23 mouse cellular contexts compared by ENCODE assay signal in the genomic region with DNA sequence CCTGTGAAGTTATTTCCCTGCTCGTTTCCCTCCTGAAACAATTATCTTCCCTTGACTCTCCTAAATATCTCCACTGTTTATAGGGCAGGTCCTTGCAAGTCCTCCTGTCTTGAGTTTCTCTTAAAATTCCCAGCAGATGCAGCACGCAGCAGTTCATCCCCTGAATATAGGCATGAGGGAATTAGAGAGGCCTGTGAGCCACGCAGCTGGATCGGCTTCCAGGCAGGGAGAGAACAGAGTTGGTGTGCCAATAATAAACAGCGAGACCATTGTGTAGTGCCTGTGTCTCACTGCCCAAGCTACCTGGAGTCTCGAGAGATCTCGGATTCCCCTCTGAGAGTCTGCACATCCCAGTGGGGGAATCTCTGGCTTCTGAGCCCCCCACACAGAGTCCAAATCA. TPM values are rescaled to one million over a fixed set of nuclear protein-coding genes. Genes with fewer than 3 reads are reported as not detected.
A peak's percentile ranks its signal among the peaks of the same experiment; 100 is the strongest.
DNase-seq lines count a peak whose midpoint lies in the region; ATAC-seq and TF ChIP-seq lines count a peak whose summit lies in the region.
"Had no signal": no experiment of that assay in that cellular context is flagged by ENCODE, and none has a peak within 500 bp of the region (broad histone marks: within the 10 kb centered on the region; RNA-seq: fewer than 3 reads in every experiment).

No protein-coding gene starts in this region.

- no peaks in the 10 kb centered on the region; the same call in 1 of the 2 replicates for H3K4me1 ChIP-seq in forebrain, postnatal 0 days (ENCODE audit: insufficient read depth)
- peaks cover 27% of the 10 kb centered on the region for H3K4me1 ChIP-seq in forebrain, embryonic 12.5 days
- peaks cover 35 to 53% of the 10 kb centered on the region in 2 experiments for H3K4me1 ChIP-seq in heart, embryonic 14.5 days (ENCODE audit: control insufficient read depth in 2 of 2, insufficient read depth in 2 of 2, low read length in 2 of 2)
- H3K4me1 ChIP-seq in embryonic facial prominence, embryonic 10.5 days = peaks cover 34% of the 10 kb centered on the region
- H3K4me1 ChIP-seq in limb, embryonic 14.5 days (ENCODE audit: control insufficient read depth, insufficient read depth, low read length) = peaks cover 51% of the 10 kb centered on the region
- peaks cover 3% of the 10 kb centered on the region; the same call in 1 of the 2 replicates for H3K4me1 ChIP-seq in lung, postnatal 0 days (ENCODE audit: insufficient read depth, low read depth, low read length)

- H3K9ac ChIP-seq in forebrain, postnatal 0 days = no peak overlapping the region
- H3K9ac ChIP-seq in forebrain, embryonic 12.5 days = no peak overlapping the region
- H3K9ac ChIP-seq in heart, embryonic 14.5 days (ENCODE audit: low read length) = peak overlapping the region; percentile 32; the same call in 1 of the 2 replicates
- no peak overlapping the region for H3K9ac ChIP-seq in limb, embryonic 14.5 days (ENCODE audit: low read depth, low read length, severe bottlenecking)
- H3K9ac ChIP-seq in lung, postnatal 0 days (replicated peaks; ENCODE audit: low read depth) = no peak overlapping the region
- H3K9ac ChIP-seq: forebrain, embryonic 13.5 days; liver, embryonic 14.5 days; lung, embryonic 15.5 days had no signal

- H3K27me3 ChIP-seq in forebrain, postnatal 0 days (ENCODE audit: insufficient read depth, low read length) = no peaks in the 10 kb centered on the region
- peaks cover 28% of the 10 kb centered on the region for H3K27me3 ChIP-seq in forebrain, embryonic 12.5 days
- H3K27me3 ChIP-seq in heart, embryonic 14.5 days (ENCODE audit: control insufficient read depth, insufficient read depth, low read length) = no peaks in the 10 kb centered on the region
- H3K27me3 ChIP-seq in embryonic facial prominence, embryonic 10.5 days (replicated peaks; ENCODE audit: low read depth, poor library complexity, severe bottlenecking) = no peaks in the 10 kb centered on the region
- no peaks in the 10 kb centered on the region for H3K27me3 ChIP-seq in limb, embryonic 14.5 days (ENCODE audit: control insufficient read depth, insufficient read depth, low read length)
- H3K27me3 ChIP-seq in lung, postnatal 0 days (replicated peaks; ENCODE audit: insufficient read depth, low read length) = no peaks in the 10 kb centered on the region
- H3K27me3 ChIP-seq: lung, embryonic 15.5 days had no signal

- TF ChIP-seq CTCF in forebrain, postnatal 0 days (IDR thresholded peaks at IDR 0.05; ENCODE audit: low read depth) = no peak
- no peak for TF ChIP-seq CTCF in lung, postnatal 0 days (IDR thresholded peaks at IDR 0.05)

- TF ChIP-seq POLR2A in limb, embryonic 14.5 days (IDR thresholded peaks at IDR 0.05; ENCODE audit: borderline replicate concordance, extremely low read depth, insufficient read depth, insufficient read length) = no peak

- intact Hi-C loops in heart, postnatal 14 days (cut with DNase I) = no loop called here

- DNase-seq in forebrain, postnatal 0 days = no peak
- DNase-seq in heart, postnatal 14 days = no peak
- DNase-seq in embryonic facial prominence, embryonic 10.5 days (ENCODE audit: low spot score) = peak; percentile 16
- DNase-seq in limb, embryonic 14.5 days (ENCODE audit: low spot score) = no peak
- DNase-seq in lung, postnatal 0 days (ENCODE audit: low spot score) = no peak
- no peak for DNase-seq in cerebellum, postnatal 4 days (ENCODE audit: low spot score in 2 of 2)
- DNase-seq: adrenal gland, adult 2 months; cerebellum, adult 9-11 months; gastrocnemius, postnatal 36 days; kidney, adult 2 months; kidney, postnatal 10 days; right cerebral cortex, adult 18-20 months; thymus, postnatal 14 days had no signal

- WGBS in forebrain, postnatal 0 days = 46% methylated on average over 7 of the region's 7 CpGs
- WGBS in forebrain, embryonic 12.5 days = 65% methylated on average over 7 of the region's 7 CpGs
- 50% methylated on average over 7 of the region's 7 CpGs for WGBS in heart, embryonic 14.5 days
- WGBS in embryonic facial prominence, embryonic 10.5 days = 50% methylated on average over 7 of the region's 7 CpGs
- 15% methylated on average over 7 of the region's 7 CpGs for WGBS in limb, embryonic 14.5 days
- WGBS in lung, postnatal 0 days = 69% methylated on average over 7 of the region's 7 CpGs

- no peak overlapping the region for H3K4me2 ChIP-seq in forebrain, postnatal 0 days (ENCODE audit: low read depth)
- no peak overlapping the region for H3K4me2 ChIP-seq in forebrain, embryonic 12.5 days
- no peak overlapping the region for H3K4me2 ChIP-seq in heart, embryonic 14.5 days (ENCODE audit: low read length)
- no peak overlapping the region for H3K4me2 ChIP-seq in limb, embryonic 14.5 days (replicated peaks; ENCODE audit: low read depth, low read length, severe bottlenecking)
- no peak overlapping the region for H3K4me2 ChIP-seq in lung, postnatal 0 days (replicated peaks; ENCODE audit: low read depth, low read length)
- H3K4me2 ChIP-seq: forebrain, embryonic 13.5 days; lung, embryonic 15.5 days had no signal

- no peak; the same call in 1 of the 2 replicates for ATAC-seq in forebrain, postnatal 0 days
- no peak for ATAC-seq in forebrain, embryonic 12.5 days (ENCODE audit: low FRiP score)
- no peak for ATAC-seq in heart, embryonic 14.5 days (ENCODE audit: insufficient number of reproducible peaks, insufficient read depth, low FRiP score, low read depth)
- ATAC-seq in limb, embryonic 14.5 days (ENCODE audit: low FRiP score, low read depth) = peak; percentile 67
- ATAC-seq in lung, postnatal 0 days = no peak
- ATAC-seq: forebrain, embryonic 13.5 days; inflammation-experienced regulatory T-cells, adult 6 months had no signal

- TF ChIP-seq EP300 in lung, postnatal 0 days (IDR thresholded peaks at IDR 0.05) = no peak

- H3K4me3 ChIP-seq in forebrain, postnatal 0 days (ENCODE audit: low read depth, low read length) = no peak overlapping the region
- no peak overlapping the region for H3K4me3 ChIP-seq in forebrain, embryonic 12.5 days (replicated peaks)
- H3K4me3 ChIP-seq in heart, embryonic 14.5 days (ENCODE audit: control insufficient read depth in 1 of 2, insufficient read depth in 1 of 2, low read depth in 1 of 2, low read length in 2 of 2) = no peak overlapping the region
- H3K4me3 ChIP-seq in embryonic facial prominence, embryonic 10.5 days = no peak overlapping the region
- no peak overlapping the region for H3K4me3 ChIP-seq in limb, embryonic 14.5 days (replicated peaks; ENCODE audit: low read length)
- H3K4me3 ChIP-seq in lung, postnatal 0 days (ENCODE audit: low read depth, low read length) = no peak overlapping the region
- H3K4me3 ChIP-seq: forebrain, embryonic 13.5 days; hindbrain, embryonic 10.5 days; layer of hippocampus, adult 2 months; lung, embryonic 15.5 days; midbrain, embryonic 10.5 days had no signal

- H3K9me3 ChIP-seq in forebrain, postnatal 0 days (ENCODE audit: low read length) = no peaks in the 10 kb centered on the region
- no peaks in the 10 kb centered on the region for H3K9me3 ChIP-seq in forebrain, embryonic 12.5 days
- no peaks in the 10 kb centered on the region for H3K9me3 ChIP-seq in heart, embryonic 14.5 days (ENCODE audit: control insufficient read depth, low read length)
- no peaks in the 10 kb centered on the region for H3K9me3 ChIP-seq in embryonic facial prominence, embryonic 10.5 days
- H3K9me3 ChIP-seq in limb, embryonic 14.5 days (ENCODE audit: control insufficient read depth, low read length) = no peaks in the 10 kb centered on the region
- no peaks in the 10 kb centered on the region for H3K9me3 ChIP-seq in lung, postnatal 0 days (ENCODE audit: low read length)
- H3K9me3 ChIP-seq: forebrain, embryonic 13.5 days; hindbrain, embryonic 10.5 days; lung, embryonic 15.5 days; midbrain, embryonic 10.5 days had no signal

- H3K36me3 ChIP-seq in forebrain, postnatal 0 days (ENCODE audit: insufficient read depth) = no peaks in the 10 kb centered on the region
- H3K36me3 ChIP-seq in forebrain, embryonic 12.5 days (replicated peaks) = no peaks in the 10 kb centered on the region
- H3K36me3 ChIP-seq in heart, embryonic 14.5 days (ENCODE audit: control insufficient read depth, insufficient read depth, low read length) = no peaks in the 10 kb centered on the region
- no peaks in the 10 kb centered on the region for H3K36me3 ChIP-seq in embryonic facial prominence, embryonic 10.5 days (replicated peaks)
- H3K36me3 ChIP-seq in limb, embryonic 14.5 days (ENCODE audit: control insufficient read depth, insufficient read depth, low read length) = no peaks in the 10 kb centered on the region
- no peaks in the 10 kb centered on the region for H3K36me3 ChIP-seq in lung, postnatal 0 days (ENCODE audit: insufficient read depth, low read length)
- H3K36me3 ChIP-seq: hindbrain, embryonic 10.5 days; lung, embryonic 15.5 days; midbrain, embryonic 10.5 days had no signal

- H3K27ac ChIP-seq in forebrain, postnatal 0 days (ENCODE audit: low read depth, low read length) = 0 out of 2 replicates have a peak overlapping the region, but pooled peaks have one; percentile 9
- H3K27ac ChIP-seq in forebrain, embryonic 12.5 days = no peak overlapping the region
- H3K27ac ChIP-seq in heart, embryonic 14.5 days (replicated peaks in 1 of 2; ENCODE audit: control insufficient read depth in 1 of 2, insufficient read depth in 1 of 2, low read depth in 2 of 2, low read length in 2 of 2) = peak overlapping the region; percentile 20 to 49
- peak overlapping the region; percentile 51; the same call in 1 of the 2 replicates for H3K27ac ChIP-seq in embryonic facial prominence, embryonic 10.5 days (replicated peaks)
- peak overlapping the region; percentile 3; the same call in 1 of the 2 replicates for H3K27ac ChIP-seq in limb, embryonic 14.5 days (replicated peaks; ENCODE audit: low read depth, low read length)
- H3K27ac ChIP-seq in lung, postnatal 0 days (ENCODE audit: low read length) = no peak overlapping the region
- H3K27ac ChIP-seq: forebrain, embryonic 13.5 days; hindbrain, embryonic 10.5 days; liver, embryonic 14.5 days; lung, embryonic 15.5 days; macrophage; midbrain, embryonic 10.5 days had no signal

RNA-seq across cellular contexts. Expression of a gene that starts 45.4 kb away (rescaled TPM):
- 6.3 and 8.9 TPM in 2 replicates for total RNA-seq in forebrain, postnatal 0 days (2014; rRNA removed)
- 2.1 and 3.6 TPM in 2 replicates for polyA plus RNA-seq in forebrain, postnatal 0 days (2015; fragmentation: Nextera tagmentation; extraction: Ambion mirVana)
- 7.0 and 7.1 TPM in 2 replicates for polyA plus RNA-seq in forebrain, embryonic 12.5 days (2016; fragmentation: Nextera tagmentation; extraction: Ambion mirVana)
- polyA plus RNA-seq in heart, embryonic 14.5 days (2014; fragmentation: Nextera tagmentation; extraction: Ambion mirVana) = 85.1 and 91.0 TPM in 2 replicates
- total RNA-seq in heart, postnatal 14 days (2021) = 100 to 1,000 TPM; 220 to 230 TPM
- 7.3 and 8.7 TPM in 2 replicates for polyA plus RNA-seq in embryonic facial prominence, embryonic 10.5 days (2016; fragmentation: Nextera tagmentation; extraction: Ambion mirVana)
- 13.4 and 14.6 TPM in 2 replicates for polyA plus RNA-seq in limb, embryonic 14.5 days (2012; rRNA removed)
- 18.2 and 21.1 TPM in 2 replicates for polyA plus RNA-seq in limb, embryonic 14.5 days (2014; fragmentation: Nextera tagmentation; extraction: Ambion mirVana)
- polyA plus RNA-seq in lung, postnatal 0 days (2015; fragmentation: Nextera tagmentation; extraction: Ambion mirVana) = 18.5 and 19.4 TPM in 2 replicates

Comparison
In these comparisons a context has a peak if more than half of its experiments do, and no peak if none do; other contexts are left out.
1. H3K27ac ChIP-seq: peak in forebrain, postnatal 0 days (single experiment), heart, embryonic 14.5 days (2 of 2), embryonic facial prominence, embryonic 10.5 days (single experiment) and limb, embryonic 14.5 days (single experiment); none in forebrain, embryonic 12.5 days (single experiment) and lung, postnatal 0 days (single experiment).